Mouse (Mus musculus): Measurements from ENCODE around the gene Dennd5a. TPM values are rescaled to one million over a fixed set of nuclear protein-coding genes. Genes with fewer than 3 reads are reported as not detected.

The Dennd5a gene
- polyA plus RNA-seq, 1 experiment, result 66.6 TPM

GRCm38 (mm10) chr7:109951297-109951696 is 9.0 kb downstream of the Dennd5a start:
- Histone ChIP-seq H3K27me3 (replicated peaks; ENCODE audit: control insufficient read depth, insufficient read depth, low read length) (no peaks in the 10 kb centered on the region), H3K36me3 (ENCODE audit: control insufficient read depth, insufficient read depth, low read length) (no peaks in the 10 kb centered on the region), H3K4me3 (ENCODE audit: insufficient read depth, low read depth, low read length) (no peak overlapping the region), H3K27ac (ENCODE audit: insufficient read depth, low read depth, low read length) (no peak overlapping the region), H3K4me1 (ENCODE audit: control insufficient read depth, insufficient read depth, low read length) (peaks cover 22% of the 10 kb centered on the region)
- 50% methylated on average over 4 of the region's 4 CpGs for WGBS
- TF ChIP-seq CTCF (conservative IDR thresholded peaks at IDR 0.05; ENCODE audit: insufficient read depth, insufficient read length, low read depth, low read length), result no peak
- no peak for TF ChIP-seq POLR2A (IDR thresholded peaks at IDR 0.05; ENCODE audit: low read depth, low read length)
- no peak for DNase-seq

DNA sequence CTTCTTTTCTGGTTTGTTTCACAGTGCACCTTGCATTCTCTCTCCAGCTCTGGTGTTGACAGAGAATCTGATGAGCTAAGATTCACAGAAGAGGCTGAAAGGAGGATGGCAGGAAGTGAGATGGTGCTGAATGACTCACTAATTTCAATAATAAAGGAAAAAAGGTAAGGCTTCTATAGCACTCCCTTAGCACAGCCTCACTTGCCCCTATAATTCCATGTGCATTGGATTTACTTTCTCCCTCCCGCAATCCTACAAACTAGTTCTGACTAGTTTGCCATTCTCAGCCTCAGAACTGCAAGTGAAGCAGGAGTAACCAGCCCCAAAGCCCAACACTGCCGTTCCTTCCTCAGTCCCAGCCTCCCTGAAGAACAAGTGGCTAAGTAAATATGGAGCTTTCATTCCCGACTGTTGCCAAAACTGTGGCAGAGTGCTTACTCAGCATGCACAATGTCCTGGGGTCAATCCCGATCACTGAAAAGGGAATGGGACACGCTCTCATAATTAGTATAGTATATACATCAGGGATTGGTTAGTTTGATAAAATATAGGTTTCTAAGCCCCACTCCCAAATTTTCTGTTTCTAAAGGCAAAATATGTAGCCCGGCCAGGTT is 15.7 kb downstream of the Dennd5a start:
- Histone ChIP-seq H3K4me3 (ENCODE audit: insufficient read depth, low read depth, low read length) (no peak overlapping the region), H3K4me1 (ENCODE audit: control insufficient read depth, insufficient read depth, low read length) (peaks cover 15% of the 10 kb centered on the region), H3K27me3 (replicated peaks; ENCODE audit: control insufficient read depth, insufficient read depth, low read length) (no peaks in the 10 kb centered on the region), H3K36me3 (ENCODE audit: control insufficient read depth, insufficient read depth, low read length) (no peaks in the 10 kb centered on the region), H3K27ac (ENCODE audit: insufficient read depth, low read depth, low read length) (no peak overlapping the region)
- 39% methylated on average over 6 of the region's 6 CpGs for WGBS
- peak; percentile 59 for DNase-seq
- TF ChIP-seq POLR2A (IDR thresholded peaks at IDR 0.05; ENCODE audit: low read depth, low read length) (no peak), CTCF (conservative IDR thresholded peaks at IDR 0.05; ENCODE audit: insufficient read depth, insufficient read length, low read depth, low read length) (no peak)

GRCm38 (mm10) chr7:109929628-109930027 is 30.6 kb downstream of the Dennd5a start:
- Histone ChIP-seq H3K27ac (ENCODE audit: insufficient read depth, low read depth, low read length) (no peak overlapping the region), H3K36me3 (ENCODE audit: control insufficient read depth, insufficient read depth, low read length) (peaks cover 2% of the 10 kb centered on the region; the same call in 1 of the 2 replicates), H3K27me3 (replicated peaks; ENCODE audit: control insufficient read depth, insufficient read depth, low read length) (no peaks in the 10 kb centered on the region), H3K4me3 (ENCODE audit: insufficient read depth, low read depth, low read length) (no peak overlapping the region), H3K4me1 (ENCODE audit: control insufficient read depth, insufficient read depth, low read length) (no peaks in the 10 kb centered on the region)
- no peak for TF ChIP-seq POLR2A (IDR thresholded peaks at IDR 0.05; ENCODE audit: low read depth, low read length)
- peak; percentile 48 for TF ChIP-seq CTCF (conservative IDR thresholded peaks at IDR 0.05; ENCODE audit: insufficient read depth, insufficient read length, low read depth, low read length)
- no peak for DNase-seq

- TF ChIP-seq POLR2A (IDR thresholded peaks at IDR 0.05; ENCODE audit: low read depth, low read length) (no peak), CTCF (conservative IDR thresholded peaks at IDR 0.05; ENCODE audit: insufficient read depth, insufficient read length, low read depth, low read length) (no peak)
- Histone ChIP-seq H3K27ac (ENCODE audit: insufficient read depth, low read depth, low read length) (no peak overlapping the region), H3K27me3 (replicated peaks; ENCODE audit: control insufficient read depth, insufficient read depth, low read length) (no peaks in the 10 kb centered on the region), H3K36me3 (ENCODE audit: control insufficient read depth, insufficient read depth, low read length) (no peaks in the 10 kb centered on the region), H3K4me1 (ENCODE audit: control insufficient read depth, insufficient read depth, low read length) (no peaks in the 10 kb centered on the region), H3K4me3 (ENCODE audit: insufficient read depth, low read depth, low read length) (no peak overlapping the region)
- WGBS, result 90% methylated on average over 6 of the region's 6 CpGs
- no peak for DNase-seq
These were observed 31.9 kb downstream of the Dennd5a start for GRCm38 (mm10) chr7:109928365-109928764.

DNA sequence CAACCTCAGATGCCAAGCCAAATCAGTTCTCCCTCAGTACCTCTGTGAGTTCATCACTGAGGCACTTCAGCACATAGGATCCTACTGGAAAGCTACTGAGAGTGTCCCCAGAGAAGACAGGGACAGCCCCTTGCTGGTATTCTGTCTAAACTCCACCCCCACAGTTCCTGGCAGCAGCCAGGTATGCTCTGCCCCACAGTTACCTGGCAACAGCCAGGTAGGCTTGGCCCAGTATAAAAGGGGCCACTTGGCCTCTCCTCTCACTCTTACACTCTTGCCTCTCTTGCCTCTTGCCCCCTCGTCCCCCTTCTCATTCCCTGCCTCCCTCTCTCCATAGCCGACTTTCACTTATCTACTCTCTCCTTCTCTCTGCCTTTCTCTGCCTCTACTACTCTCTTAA is 35.3 kb downstream of the Dennd5a start:
- H3K36me3 ChIP-seq (ENCODE audit: control insufficient read depth, insufficient read depth, low read length), result no peaks in the 10 kb centered on the region; the same call in 1 of the 2 replicates

DNA sequence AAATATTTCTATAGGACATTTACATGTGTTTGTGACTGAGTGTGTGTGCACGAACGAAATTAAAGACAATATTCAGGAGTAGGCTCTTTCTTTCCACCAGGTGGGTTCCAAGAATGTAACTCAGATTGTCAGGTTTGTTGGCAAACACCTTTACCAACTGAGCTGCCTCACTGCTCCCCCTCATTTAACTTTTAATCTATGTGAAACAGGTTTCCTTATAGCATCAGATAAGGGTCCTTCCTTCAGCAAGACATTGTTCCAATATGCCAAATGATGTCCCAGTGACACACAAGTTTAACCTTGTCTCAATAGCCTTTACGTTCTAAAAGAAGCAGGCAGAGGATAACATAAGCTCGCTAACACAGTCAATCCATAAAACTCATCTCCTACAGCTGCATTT is 37.4 kb downstream of the Dennd5a start:
- H3K27ac ChIP-seq (ENCODE audit: insufficient read depth, low read depth, low read length), result no peak overlapping the region
- peaks cover 4% of the 10 kb centered on the region for H3K36me3 ChIP-seq (ENCODE audit: control insufficient read depth, insufficient read depth, low read length)
- TF ChIP-seq POLR2A (IDR thresholded peaks at IDR 0.05; ENCODE audit: low read depth, low read length), result no peak
- TF ChIP-seq CTCF (conservative IDR thresholded peaks at IDR 0.05; ENCODE audit: insufficient read depth, insufficient read length, low read depth, low read length), result no peak
- no peak for DNase-seq
- WGBS, result 90% methylated on average over 4 of the region's 4 CpGs
- no peak overlapping the region for H3K4me3 ChIP-seq (ENCODE audit: insufficient read depth, low read depth, low read length)
- H3K27me3 ChIP-seq (replicated peaks; ENCODE audit: control insufficient read depth, insufficient read depth, low read length), result no peaks in the 10 kb centered on the region
- no peaks in the 10 kb centered on the region for H3K4me1 ChIP-seq (ENCODE audit: control insufficient read depth, insufficient read depth, low read length)

More for the DNA sequence above, 35.3 kb downstream of the Dennd5a start:
- Histone ChIP-seq H3K27me3 (replicated peaks; ENCODE audit: control insufficient read depth, insufficient read depth, low read length) (no peaks in the 10 kb centered on the region), H3K4me1 (ENCODE audit: control insufficient read depth, insufficient read depth, low read length) (no peaks in the 10 kb centered on the region), H3K27ac (ENCODE audit: insufficient read depth, low read depth, low read length) (no peak overlapping the region), H3K4me3 (ENCODE audit: insufficient read depth, low read depth, low read length) (no peak overlapping the region)
- DNase-seq, result no peak
- no peak for TF ChIP-seq POLR2A (IDR thresholded peaks at IDR 0.05; ENCODE audit: low read depth, low read length)
- no peak for TF ChIP-seq CTCF (conservative IDR thresholded peaks at IDR 0.05; ENCODE audit: insufficient read depth, insufficient read length, low read depth, low read length)
- WGBS, result 82% methylated on average over 2 of the region's 2 CpGs

DNA sequence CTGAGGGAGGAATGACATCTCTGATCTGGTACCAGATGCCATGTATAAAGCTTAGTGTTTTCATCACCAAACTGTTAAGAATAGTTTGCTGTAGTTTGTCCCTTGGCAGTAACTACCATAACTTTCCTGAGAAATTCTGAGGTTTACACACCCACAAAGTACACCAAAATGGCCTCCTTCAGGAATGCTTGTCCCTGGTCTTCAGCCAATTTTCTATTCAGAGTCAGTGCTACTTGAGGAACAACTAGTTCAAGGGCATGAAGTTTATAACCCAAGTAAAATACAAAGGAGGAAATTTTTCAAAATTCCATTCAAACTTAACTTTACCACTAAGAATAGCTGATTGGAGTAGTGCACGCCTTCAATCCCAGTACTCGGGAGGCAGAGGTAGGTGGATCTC is 54.1 kb downstream of the Dennd5a start:
- peaks cover 13% of the 10 kb centered on the region for H3K36me3 ChIP-seq (ENCODE audit: control insufficient read depth, insufficient read depth, low read length)
- no peak overlapping the region for H3K27ac ChIP-seq (ENCODE audit: insufficient read depth, low read depth, low read length)
- TF ChIP-seq CTCF (conservative IDR thresholded peaks at IDR 0.05; ENCODE audit: insufficient read depth, insufficient read length, low read depth, low read length), result no peak
- TF ChIP-seq POLR2A (IDR thresholded peaks at IDR 0.05; ENCODE audit: low read depth, low read length), result no peak
- H3K4me3 ChIP-seq (ENCODE audit: insufficient read depth, low read depth, low read length), result no peak overlapping the region
- no peak for DNase-seq
- H3K27me3 ChIP-seq (replicated peaks; ENCODE audit: control insufficient read depth, insufficient read depth, low read length), result no peaks in the 10 kb centered on the region
- 94% methylated on average over 2 of the region's 2 CpGs for WGBS
- H3K4me1 ChIP-seq (ENCODE audit: control insufficient read depth, insufficient read depth, low read length), result no peaks in the 10 kb centered on the region

Measured in kidney, adult 2 months (tissue).